Mouse (Mus musculus): ENCODE measurements around the gene Alx1.

Alx1 gene

DNA sequence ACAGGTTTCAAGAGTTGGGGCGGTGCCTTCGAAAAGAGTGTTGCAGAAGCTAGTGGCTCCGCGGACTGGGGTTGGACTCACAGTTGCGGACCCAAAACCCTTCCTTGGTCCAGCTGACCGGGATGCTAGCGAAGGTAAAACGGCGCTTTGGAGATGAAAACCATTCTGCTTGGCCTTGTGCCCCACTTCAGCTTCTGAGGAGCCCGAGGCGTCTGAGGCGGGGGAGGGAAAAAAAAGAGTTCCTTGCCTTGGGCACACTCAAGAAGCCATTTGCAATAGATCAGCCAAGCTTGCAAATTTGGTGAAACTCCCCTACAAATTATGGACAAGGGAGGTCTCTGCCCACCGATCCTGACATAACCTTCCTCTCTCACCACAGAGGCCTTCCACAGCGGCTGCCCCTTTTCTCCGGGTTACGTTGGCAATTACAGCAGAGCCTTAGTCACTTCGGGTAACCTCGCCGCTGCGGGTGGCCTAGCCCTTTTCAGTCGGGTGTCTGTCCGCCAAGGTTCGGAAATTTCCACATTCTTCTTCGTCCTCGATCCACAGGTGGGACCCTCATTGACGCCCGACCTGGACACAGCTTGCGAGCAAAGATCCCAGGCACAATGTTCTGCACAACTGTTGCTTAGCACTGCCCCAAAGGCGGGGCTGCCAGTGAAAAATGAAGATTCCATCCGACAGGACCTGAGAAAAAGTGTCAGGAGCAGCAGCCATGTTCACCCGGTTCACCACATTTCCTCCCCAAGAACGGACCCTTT is at the start of gene Alx1:
Alx1 (minus strand) TSS at position 486 of the 761 bp plus-strand sequence.
- DNase-seq (ENCODE audit: low spot score): no peak

DNA sequence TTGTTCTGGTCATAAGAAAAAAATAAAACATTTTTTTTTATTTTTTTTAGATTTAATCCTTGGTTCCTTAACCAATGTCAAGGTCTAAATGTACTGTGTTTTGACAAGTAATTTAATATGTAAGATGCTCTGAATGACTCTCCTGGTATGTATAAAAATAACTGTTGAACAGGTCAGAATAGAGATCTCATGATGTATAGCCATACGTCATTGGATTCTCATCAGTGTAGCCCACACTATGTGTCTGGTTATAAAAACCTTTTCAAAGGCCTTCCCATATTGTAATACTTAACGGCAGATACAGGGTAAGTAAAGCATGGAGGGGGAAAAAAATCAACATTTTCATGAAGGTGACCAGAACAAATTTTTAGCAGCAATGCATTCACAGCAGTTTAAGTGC is 19.6 kb upstream of the Alx1 start:
- no peak for DNase-seq (ENCODE audit: low spot score)

DNA sequence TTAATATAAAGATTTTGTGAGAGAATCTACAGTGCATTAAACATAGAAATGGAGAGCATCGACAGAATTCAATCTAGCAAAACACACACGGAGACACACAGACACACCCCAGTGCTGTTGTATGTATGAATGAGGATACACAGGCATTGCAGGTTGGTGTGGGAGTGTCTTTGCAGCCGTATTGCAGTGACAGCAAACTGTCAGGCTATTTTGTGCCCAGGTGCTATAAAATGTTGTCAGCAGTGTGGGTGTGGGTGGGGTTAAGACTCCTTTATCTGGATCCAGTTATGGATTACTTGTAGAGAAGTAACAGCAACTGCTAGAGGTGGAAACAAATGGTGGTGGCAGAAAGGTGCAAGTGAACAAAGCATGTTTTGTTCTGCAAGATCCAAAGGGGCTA is 16.6 kb upstream of the Alx1 start:
- no peak for DNase-seq (ENCODE audit: low spot score)

DNA sequence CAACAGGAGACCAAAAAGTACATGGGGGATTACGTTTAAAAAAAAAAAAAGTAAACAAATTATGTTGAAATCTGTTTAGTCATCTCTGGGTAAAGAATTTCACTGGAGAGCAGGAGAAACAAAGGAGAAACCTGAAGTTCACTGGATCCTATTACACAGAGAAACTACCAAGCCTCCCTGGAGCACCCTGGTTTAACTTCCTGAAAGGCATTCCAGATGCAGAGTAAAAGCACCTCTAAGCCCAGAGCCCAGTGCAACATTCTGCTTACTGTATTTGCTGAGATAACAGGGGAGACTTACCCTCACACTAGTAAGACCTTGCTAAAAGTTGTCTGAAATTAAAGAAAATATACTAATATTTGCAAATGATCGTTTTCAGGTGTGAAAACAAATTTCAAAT is 15.0 kb upstream of the Alx1 start:
- DNase-seq (ENCODE audit: low spot score): no peak

DNA sequence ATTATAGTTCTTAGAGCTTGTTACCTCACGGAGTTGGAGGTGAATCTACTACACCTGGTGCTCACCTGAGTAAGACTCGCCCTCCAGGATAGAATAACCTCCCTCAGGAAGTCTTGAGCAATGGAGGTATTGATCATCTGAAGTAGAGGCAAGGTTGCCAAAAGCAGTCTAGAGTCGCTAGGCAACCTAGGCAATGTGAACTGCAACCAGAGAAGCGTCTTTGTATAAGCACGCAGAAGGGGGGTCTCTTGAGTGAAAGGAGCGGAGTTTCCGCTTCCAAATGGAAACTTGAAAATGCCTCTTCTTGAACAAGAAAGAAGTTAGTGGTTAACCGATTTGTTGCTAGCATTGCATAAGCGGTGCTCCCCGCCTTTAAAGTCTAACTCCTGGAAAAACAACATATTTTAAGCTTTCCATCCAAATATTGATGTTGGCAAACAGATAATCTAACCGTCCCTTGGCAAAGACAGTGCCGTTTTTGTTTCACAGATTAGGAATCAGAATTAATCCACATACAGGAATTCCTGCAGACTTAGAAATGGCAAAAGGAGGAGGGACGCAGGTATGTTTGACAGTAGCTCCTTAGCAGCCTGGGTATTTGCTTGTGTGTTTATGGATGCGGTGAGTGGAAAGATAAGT is 5.1 kb upstream of the Alx1 start:
- DNase-seq (ENCODE audit: low spot score): no peak

DNA sequence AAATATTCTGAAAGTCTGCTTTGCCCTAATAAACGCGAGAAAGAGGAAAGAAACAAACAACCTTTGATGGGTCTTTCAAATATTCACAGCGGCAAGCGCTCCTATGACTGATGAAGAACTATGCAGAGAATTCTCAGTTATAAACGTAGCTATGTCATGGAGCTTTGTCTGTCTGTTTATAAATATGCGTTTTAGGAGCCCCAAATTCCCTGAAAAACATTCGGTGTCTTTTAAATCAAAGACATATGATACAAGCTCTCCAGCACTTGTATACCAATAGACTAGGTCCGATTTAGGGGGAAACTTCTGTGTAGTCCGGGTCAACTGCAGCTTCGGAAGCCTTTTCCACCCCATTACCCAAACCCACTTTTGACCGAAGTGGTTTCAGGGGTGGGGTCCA is 916 bp upstream of the Alx1 start:
- DNase-seq (ENCODE audit: low spot score): no peak

DNA sequence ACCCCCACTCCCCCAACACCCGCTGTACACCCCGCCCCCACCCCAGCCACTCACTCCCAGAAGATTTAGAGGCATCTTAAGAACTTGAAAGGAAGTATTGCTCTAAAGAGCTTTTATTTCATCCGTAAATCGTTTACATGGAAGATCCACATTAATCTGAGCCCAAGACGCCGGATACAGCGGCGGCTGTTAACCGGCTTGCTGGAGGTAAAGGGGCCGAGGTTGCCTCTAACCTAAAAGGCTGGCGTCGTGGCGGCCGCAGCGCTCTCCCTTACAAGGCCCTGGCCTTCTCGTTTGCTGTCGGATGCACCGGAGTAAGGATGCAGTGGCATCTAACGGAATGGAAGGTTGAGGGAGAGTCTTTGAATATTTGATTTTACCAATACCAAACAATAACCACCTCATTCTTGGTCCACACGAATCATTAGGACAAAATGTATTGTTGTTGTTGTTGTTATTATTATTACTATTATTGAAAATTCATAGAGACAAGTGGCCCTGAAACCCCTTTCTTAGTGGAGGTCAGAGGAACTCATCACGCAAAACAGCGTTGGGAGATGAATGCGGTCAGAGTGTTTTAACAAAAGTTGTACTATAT is 784 bp downstream of the Alx1 start:
- DNase-seq (ENCODE audit: low spot score): peak; percentile 17

DNA sequence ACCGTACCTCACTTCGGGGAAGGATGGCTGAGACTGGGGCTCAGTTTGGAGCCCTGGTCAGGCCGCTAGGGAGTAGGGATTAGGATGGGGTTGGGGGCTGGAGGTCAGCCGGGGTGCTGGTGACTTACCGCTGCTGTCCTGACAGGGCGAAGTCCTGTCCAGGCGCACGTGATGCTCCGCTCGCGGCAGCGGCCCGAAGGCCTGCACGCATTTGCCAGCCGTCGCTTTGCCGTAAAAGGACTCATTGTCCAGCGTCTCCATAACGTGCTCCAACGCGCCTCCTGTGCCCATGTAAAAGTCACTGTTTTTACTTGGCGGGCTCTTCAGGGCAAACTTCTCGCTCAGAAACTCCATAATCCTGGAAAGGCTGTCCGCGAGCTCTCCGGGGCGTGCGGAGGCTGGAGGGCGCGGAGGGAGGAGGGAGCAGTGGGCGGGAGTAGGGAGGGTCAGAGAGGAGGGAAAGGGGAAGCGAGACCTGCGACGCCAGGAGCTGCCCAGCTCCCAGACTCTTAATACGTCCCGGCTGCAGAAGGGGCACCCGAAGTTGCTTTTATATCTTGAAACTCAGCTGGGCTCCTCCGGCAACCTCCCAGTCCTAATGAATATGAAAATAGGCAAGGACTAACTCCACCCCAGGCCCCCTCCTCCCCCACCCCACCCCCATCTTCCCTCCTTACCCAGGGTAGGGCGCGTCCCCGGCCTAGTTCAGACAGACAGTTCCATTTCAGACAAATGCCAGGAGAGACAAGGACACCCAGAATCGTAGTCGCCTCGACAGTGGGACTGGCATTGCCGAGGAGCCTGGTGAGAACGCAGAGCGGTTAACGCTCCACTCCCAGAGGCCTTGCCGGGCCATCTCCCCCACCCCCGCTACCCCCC is 1.5 kb downstream of the Alx1 start:
- peak; percentile 56 for DNase-seq (ENCODE audit: low spot score)

DNA sequence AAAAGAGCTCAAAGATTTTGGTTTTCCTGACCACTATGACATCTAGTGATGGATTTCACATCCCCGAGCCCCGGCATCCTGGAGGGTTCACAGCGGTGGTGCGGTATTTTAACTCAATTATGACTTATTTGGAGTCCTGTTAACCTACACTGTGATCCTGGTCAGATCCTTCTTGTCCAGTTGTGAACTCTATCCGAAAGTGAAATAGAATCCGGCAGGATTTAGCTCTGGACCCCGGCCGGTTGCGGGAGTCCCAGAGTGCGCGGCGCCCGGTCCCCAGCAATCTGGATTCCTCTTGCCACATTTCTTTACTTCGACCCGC is 2.1 kb downstream of the Alx1 start:
- no peak for DNase-seq (ENCODE audit: low spot score)

DNA sequence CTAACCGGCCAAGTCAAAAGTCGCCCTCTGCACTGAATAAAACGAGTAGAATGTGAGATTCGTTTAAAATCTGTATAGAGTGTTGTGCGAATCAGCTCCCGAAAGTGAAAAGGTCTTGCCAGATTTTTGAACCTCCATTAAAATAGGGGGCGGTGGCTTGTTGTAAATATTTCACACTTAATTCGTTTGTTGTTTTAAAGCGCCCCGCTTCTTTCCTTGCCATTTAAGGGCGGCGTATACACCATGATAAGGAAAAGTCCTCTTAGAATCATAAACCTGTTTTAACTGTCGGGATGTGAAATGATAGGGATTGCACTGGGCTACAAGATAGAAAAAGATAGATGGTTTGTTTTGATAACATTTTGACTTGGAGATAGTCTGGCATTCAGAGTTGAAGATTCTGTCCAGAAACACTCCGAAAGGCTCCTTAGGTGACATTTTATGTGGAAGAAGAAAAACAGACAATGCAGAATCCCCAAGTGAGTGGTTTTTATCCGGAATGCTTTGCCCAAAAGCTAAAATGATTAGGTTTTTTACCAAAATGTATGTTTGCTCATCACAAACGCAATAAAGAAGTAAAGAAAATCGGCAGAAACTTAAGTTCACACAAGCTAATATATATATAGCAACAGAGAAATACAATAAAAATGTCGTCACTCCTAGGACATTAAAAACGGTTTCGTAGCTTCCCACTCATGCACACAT is 2.6 kb downstream of the Alx1 start:
- no peak for DNase-seq (ENCODE audit: low spot score)

DNA sequence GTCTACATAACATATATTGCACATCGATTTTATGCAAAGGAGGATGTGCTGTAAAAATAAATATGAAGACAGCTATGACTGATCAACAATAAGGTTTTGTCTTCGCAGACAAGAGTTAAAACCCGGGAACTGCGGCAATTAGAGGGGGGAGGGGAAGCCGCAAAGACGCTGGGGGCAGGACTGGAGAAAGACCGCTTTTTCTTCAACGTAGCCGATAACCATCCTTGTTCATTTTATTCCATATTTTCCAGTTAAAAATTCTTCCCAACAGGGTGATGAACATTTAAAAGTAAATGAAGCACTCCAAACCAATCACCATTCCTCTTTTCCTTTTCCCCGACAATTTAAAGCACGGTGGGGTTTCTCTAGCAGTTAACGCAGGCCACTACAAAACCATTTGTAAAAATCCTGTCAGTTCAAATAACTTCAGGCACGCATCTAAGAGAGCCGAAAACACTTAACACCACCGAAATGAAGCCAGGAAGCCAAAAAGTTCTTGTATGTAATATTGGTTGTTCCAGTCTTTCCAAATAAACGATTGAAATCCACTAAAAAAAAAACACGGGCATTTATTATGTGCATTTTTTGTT is 3.3 kb downstream of the Alx1 start:
- DNase-seq (ENCODE audit: low spot score): no peak

DNA sequence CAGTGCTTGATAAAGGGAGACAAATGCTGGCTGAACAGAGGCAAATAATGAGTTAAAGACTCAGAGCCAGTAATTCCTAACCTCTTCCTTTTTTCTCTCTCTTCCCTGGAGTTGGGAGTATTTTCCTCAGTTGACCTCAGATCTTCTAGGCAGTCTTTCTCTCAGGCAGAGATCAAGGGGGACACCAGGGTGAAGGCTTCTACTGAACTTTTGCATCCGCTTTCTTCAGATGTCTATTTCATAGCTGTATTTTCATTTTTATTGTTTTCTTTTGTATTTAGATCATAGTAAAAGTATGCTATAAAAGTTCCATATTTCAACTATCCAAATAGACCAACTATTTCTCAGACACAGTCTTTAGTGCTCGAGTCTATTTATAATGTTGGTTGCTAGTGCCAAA is 27.5 kb downstream of the Alx1 start:
- no peak for DNase-seq (ENCODE audit: low spot score)

DNA sequence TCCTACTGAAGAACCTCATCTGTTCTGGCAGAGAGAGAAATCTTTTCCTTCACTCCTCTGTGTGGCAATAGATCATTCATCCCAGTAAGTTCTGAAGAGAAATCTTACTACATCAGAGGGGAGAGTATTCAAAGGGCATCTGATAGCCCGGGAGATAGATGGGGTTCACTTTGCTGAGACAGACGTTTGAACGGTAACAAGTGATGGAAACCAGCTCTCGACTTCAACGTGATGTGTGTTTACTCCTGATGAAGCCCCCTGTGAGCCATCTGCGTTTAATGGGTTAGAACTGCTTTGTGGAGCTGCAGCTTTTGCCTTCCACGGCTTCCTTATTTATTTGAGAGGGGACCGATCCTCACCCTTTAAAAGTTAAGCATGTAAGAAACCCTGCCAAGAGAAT is 29.1 kb downstream of the Alx1 start:
- no peak for DNase-seq (ENCODE audit: low spot score)

DNA sequence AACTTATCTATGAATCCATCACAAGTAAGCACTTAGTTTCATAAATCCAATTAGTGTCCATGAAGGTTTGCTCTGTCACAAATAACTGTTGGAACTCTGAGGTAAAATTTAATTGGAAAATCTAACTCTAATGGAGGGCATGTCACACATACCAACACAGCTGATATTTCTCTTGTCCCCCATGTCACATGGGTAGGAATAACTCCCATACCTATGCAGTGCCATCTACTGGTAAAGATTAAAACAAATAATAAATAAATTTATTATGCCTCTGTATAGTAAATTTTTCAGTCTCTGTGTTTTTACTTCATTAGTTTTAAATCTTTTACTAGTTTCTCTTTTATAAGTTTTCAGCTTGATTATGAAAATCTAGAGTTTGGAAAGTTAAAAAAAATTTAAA is 30.4 kb downstream of the Alx1 start:
- no peak for DNase-seq (ENCODE audit: low spot score)

DNA sequence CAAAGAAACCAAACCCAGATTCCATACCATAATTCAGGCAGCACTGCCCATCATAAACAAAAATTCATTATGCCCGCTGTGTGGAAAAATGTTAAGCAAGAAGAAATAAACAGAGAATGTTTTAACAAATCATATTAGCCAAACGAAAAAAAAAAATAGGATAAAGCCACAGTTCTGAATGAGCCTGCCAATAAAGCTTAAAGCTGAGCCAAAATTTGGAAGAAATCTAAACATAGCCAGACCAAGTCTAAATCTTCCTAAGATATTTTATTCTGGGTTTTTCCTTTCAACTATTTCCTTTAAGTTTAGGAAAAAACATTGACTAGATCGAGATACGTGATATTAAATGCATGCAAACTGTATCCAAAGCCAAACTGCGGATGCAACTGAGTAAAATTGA is 54.9 kb downstream of the Alx1 start:
- no peak for DNase-seq (ENCODE audit: low spot score)

DNA sequence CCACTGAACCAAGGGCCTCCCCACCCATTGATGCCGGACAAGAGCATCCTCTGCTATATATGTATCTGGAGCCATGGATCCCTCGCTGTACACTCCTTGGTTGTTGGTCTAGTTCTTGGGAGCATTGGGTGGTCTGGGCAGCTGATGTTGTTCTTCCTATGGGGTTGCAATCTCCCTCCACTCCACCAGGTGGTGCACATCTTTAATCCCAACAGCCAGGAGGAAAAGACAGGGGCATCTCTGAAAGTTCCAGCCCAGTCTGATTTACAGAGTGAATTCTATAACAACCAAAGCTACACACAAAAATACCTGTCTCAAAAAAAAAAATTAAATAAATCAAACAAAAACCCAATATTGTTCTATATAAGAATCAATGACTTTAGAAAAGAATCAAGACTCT is 70.4 kb downstream of the Alx1 start:
- DNase-seq (ENCODE audit: low spot score): no peak
